Mouse (Mus musculus): Measurements from ENCODE around the gene Pdcd1lg2. TPM values are rescaled to one million over a fixed set of nuclear protein-coding genes. Genes with fewer than 3 reads are reported as not detected.

The Pdcd1lg2 gene
- polyA plus RNA-seq, 1 experiment from 2014 or later = not detected

DNA sequence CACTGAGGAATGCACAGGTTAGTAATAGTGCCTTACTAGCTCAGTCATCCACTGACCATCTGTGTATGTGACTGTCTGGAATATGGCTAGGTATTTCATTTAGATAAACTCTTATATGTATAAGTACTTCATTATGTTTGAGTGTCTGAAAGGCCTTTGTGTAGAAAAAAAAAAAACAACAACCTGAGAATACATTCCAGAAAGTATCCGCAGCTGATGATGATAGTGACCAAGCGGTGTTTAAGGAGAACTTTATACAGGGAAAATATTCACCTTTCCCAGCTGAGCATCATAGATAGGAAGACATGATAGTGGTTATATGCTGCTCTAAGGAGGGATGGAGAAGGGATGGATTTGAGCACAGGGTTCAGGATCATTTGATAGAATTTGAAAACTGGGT is 42.7 kb upstream of the Pdcd1lg2 start:
- Histone ChIP-seq H3K4me1 (ENCODE audit: control insufficient read depth, insufficient read depth, low read length) (no peaks in the 10 kb centered on the region), H3K9me3 (ENCODE audit: control insufficient read depth, low read length) (no peaks in the 10 kb centered on the region), H3K27me3 (ENCODE audit: control insufficient read depth, insufficient read depth, low read length) (no peaks in the 10 kb centered on the region), H3K4me3 (ENCODE audit: low read depth, low read length) (no peak overlapping the region), H3K4me2 (ENCODE audit: low read depth, low read length) (no peak overlapping the region), H3K27ac (ENCODE audit: low read depth, low read length) (no peak overlapping the region), H3K9ac (replicated peaks; ENCODE audit: low read depth, low read length) (no peak overlapping the region), H3K36me3 (ENCODE audit: control insufficient read depth, insufficient read depth, low read length) (no peaks in the 10 kb centered on the region)
- 93% methylated on average over 2 of the region's 2 CpGs for WGBS
- no peak for ATAC-seq (ENCODE audit: low read depth)

DNA sequence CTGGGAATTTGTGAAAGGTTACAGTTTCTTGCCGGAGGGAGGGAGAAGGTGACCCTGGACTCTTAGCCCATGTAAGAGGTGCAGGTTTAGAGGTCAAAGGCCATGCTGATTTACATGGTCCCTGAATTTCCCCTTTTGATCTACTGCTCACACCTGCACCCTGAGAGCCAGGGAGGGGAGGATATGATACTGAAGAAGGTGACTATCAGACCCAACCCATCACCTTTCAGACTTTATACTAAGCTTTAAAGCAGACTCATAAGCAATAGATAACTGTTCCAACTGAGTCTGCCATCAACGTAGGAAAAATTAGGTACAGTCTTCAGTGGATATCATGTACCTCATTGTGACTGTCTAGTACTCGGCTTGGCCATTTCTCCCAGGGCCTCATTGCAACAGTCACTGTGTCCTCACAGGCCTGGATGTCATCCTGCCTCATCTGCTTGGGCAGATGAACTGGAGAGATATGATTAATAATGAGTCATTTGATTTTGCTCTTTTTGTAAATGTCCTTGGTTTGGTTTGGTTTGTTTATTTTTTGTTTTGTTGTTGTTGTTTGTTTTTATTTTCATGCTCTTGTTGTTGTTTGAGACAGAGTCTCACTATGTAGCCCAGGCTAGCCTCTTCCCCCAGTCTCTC is 41.9 kb upstream of the Pdcd1lg2 start:
- Histone ChIP-seq H3K36me3 (ENCODE audit: control insufficient read depth, insufficient read depth, low read length) (no peaks in the 10 kb centered on the region), H3K9me3 (ENCODE audit: control insufficient read depth, low read length) (no peaks in the 10 kb centered on the region), H3K9ac (replicated peaks; ENCODE audit: low read depth, low read length) (no peak overlapping the region), H3K27ac (ENCODE audit: low read depth, low read length) (no peak overlapping the region), H3K4me2 (ENCODE audit: low read depth, low read length) (no peak overlapping the region), H3K4me1 (ENCODE audit: control insufficient read depth, insufficient read depth, low read length) (peaks cover 4% of the 10 kb centered on the region; the same call in 1 of the 2 replicates), H3K27me3 (ENCODE audit: control insufficient read depth, insufficient read depth, low read length) (no peaks in the 10 kb centered on the region), H3K4me3 (ENCODE audit: low read depth, low read length) (no peak overlapping the region)
- WGBS = 87% methylated on average over 3 of the region's 3 CpGs
- ATAC-seq (ENCODE audit: low read depth) = no peak

DNA sequence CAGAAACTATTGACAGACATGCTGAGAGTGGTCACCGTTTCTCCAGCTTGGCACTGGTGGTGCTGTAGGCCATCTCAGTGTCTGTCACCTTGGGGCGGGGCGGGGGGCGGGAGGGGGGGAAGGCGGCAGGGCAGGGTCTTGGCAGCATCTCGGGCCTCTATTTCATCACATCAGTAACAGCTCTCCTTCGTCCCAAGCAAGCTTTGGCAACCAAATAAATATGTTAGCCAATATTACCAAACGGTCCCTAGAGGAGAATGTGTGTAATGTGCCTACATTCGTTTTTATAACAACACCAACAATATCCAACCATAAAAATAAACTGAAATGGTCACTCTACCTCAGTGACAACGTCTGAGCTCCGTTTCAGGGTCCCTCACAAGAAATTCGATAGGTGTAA is 40.6 kb upstream of the Pdcd1lg2 start:
- Histone ChIP-seq H3K4me3 (ENCODE audit: low read depth, low read length) (no peak overlapping the region), H3K9me3 (ENCODE audit: control insufficient read depth, low read length) (no peaks in the 10 kb centered on the region), H3K27me3 (ENCODE audit: control insufficient read depth, insufficient read depth, low read length) (no peaks in the 10 kb centered on the region), H3K9ac (replicated peaks; ENCODE audit: low read depth, low read length) (no peak overlapping the region), H3K27ac (ENCODE audit: low read depth, low read length) (no peak overlapping the region), H3K4me1 (ENCODE audit: control insufficient read depth, insufficient read depth, low read length) (peaks cover 4% of the 10 kb centered on the region; the same call in 1 of the 2 replicates), H3K4me2 (ENCODE audit: low read depth, low read length) (no peak overlapping the region), H3K36me3 (ENCODE audit: control insufficient read depth, insufficient read depth, low read length) (no peaks in the 10 kb centered on the region)
- 71% methylated on average over 12 of the region's 12 CpGs for WGBS
- no peak for ATAC-seq (ENCODE audit: low read depth)

DNA sequence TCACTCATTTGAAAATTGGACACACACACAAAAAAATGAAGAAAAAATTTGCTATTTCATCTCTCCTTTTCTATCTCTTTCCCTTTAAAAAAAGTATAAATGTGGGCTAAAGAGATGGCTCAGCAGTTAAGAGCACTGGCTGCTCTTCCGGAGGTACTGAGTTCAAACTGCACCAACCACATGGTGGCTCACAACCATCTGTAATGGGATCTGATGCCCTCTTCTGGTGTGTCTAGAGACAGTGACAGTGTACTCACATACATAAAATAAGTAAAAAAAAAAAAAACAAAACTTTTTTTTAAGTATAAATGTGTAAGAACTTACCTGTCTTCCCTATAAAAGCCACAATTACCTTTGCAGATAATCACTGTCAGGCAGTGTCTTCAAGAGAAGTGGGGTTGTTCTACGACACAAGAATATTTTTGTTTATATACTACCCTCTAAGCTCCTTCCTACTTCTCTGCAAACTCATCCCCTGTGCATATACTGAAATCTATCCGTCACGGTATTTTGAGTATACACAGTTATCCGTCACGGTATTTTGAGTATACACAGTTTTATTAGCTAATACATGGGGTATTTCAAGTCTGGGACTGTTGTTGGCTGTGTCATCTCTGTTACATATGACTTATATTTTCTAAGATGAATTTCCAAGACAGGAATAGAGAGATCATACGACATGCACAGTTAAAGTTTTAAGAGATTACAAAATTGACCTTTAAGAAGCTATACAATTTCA is 40.0 kb upstream of the Pdcd1lg2 start:
- H3K36me3 ChIP-seq (ENCODE audit: control insufficient read depth, insufficient read depth, low read length) = no peaks in the 10 kb centered on the region
- H3K9me3 ChIP-seq (ENCODE audit: control insufficient read depth, low read length) = no peaks in the 10 kb centered on the region
- H3K4me2 ChIP-seq (ENCODE audit: low read depth, low read length) = no peak overlapping the region
- no peak overlapping the region for H3K27ac ChIP-seq (ENCODE audit: low read depth, low read length)
- WGBS = 92% methylated on average over 7 of the region's 7 CpGs
- no peaks in the 10 kb centered on the region for H3K27me3 ChIP-seq (ENCODE audit: control insufficient read depth, insufficient read depth, low read length)
- peaks cover 4% of the 10 kb centered on the region; the same call in 1 of the 2 replicates for H3K4me1 ChIP-seq (ENCODE audit: control insufficient read depth, insufficient read depth, low read length)
- H3K9ac ChIP-seq (replicated peaks; ENCODE audit: low read depth, low read length) = no peak overlapping the region
- H3K4me3 ChIP-seq (ENCODE audit: low read depth, low read length) = no peak overlapping the region
- ATAC-seq (ENCODE audit: low read depth) = no peak

DNA sequence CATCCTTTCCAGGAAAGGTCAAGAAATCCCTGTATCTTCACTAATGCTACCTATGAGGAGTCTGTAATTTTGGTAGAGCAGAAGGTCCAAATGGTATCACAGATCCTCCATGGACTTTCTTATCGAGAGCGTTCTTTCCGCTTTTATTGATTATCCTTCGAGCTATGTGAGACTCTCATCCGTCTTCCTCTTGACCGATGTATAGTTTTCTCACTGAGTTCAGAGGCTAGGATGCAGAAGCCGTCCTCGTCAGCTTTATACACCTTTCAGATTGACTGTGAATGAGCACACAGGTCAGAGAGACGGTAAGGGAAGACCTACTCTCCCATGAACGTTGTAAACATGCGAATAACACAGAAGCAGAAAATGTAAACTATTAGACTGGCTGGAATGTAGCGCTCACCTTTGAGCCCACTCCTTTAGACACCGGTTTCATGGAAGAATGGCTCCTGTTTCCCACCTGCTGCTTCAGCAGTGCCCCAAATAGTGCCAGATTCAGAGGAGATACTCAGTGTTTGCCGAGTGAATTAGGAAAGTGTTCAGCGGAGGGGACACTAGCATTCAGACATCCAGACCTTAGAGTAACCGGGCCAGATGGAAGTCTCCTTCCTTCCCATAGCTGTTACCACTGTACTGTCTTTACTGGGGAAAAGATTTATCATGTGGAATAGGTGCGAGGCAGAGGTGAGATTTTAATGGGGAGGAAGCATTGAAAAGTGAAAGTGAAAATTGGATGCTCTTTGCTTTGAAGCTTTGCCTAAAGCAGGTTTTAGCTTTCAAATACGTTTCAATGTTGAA is 39.2 kb upstream of the Pdcd1lg2 start:
- no peaks in the 10 kb centered on the region for H3K27me3 ChIP-seq (ENCODE audit: control insufficient read depth, insufficient read depth, low read length)
- H3K27ac ChIP-seq (ENCODE audit: low read depth, low read length) = no peak overlapping the region
- no peak overlapping the region for H3K9ac ChIP-seq (replicated peaks; ENCODE audit: low read depth, low read length)
- no peaks in the 10 kb centered on the region for H3K36me3 ChIP-seq (ENCODE audit: control insufficient read depth, insufficient read depth, low read length)
- H3K4me2 ChIP-seq (ENCODE audit: low read depth, low read length) = no peak overlapping the region
- no peak for ATAC-seq (ENCODE audit: low read depth)
- 82% methylated on average over 18 of the region's 18 CpGs for WGBS
- no peaks in the 10 kb centered on the region for H3K9me3 ChIP-seq (ENCODE audit: control insufficient read depth, low read length)
- H3K4me1 ChIP-seq (ENCODE audit: control insufficient read depth, insufficient read depth, low read length) = peaks cover 4% of the 10 kb centered on the region; the same call in 1 of the 2 replicates
- no peak overlapping the region for H3K4me3 ChIP-seq (ENCODE audit: low read depth, low read length)

DNA sequence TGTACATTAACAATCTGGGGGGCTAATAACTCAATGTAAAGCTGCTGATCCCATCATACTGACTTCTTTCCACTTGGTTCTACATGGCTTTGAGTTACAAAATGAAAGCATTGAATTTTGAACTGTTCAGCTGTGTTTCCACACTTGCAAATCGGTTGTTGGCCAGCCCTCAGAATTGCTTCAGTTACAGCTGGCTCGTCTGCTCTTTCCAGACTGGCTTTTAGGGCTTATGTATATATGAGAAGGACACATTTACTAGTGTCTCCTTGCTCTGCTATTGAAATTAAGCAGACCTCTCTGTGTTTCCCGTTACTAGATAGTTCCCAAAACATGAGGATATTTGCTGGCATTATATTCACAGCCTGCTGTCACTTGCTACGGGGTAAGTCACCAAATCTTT is 38.6 kb upstream of the Pdcd1lg2 start:
- H3K9ac ChIP-seq (replicated peaks; ENCODE audit: low read depth, low read length) = no peak overlapping the region
- H3K4me3 ChIP-seq (ENCODE audit: low read depth, low read length) = no peak overlapping the region
- H3K4me2 ChIP-seq (ENCODE audit: low read depth, low read length) = no peak overlapping the region
- H3K27ac ChIP-seq (ENCODE audit: low read depth, low read length) = no peak overlapping the region
- no peaks in the 10 kb centered on the region for H3K9me3 ChIP-seq (ENCODE audit: control insufficient read depth, low read length)
- 85% methylated on average over 4 of the region's 4 CpGs for WGBS
- H3K27me3 ChIP-seq (ENCODE audit: control insufficient read depth, insufficient read depth, low read length) = no peaks in the 10 kb centered on the region
- no peaks in the 10 kb centered on the region for H3K36me3 ChIP-seq (ENCODE audit: control insufficient read depth, insufficient read depth, low read length)
- H3K4me1 ChIP-seq (ENCODE audit: control insufficient read depth, insufficient read depth, low read length) = peaks cover 4% of the 10 kb centered on the region; the same call in 1 of the 2 replicates
- ATAC-seq (ENCODE audit: low read depth) = no peak

DNA sequence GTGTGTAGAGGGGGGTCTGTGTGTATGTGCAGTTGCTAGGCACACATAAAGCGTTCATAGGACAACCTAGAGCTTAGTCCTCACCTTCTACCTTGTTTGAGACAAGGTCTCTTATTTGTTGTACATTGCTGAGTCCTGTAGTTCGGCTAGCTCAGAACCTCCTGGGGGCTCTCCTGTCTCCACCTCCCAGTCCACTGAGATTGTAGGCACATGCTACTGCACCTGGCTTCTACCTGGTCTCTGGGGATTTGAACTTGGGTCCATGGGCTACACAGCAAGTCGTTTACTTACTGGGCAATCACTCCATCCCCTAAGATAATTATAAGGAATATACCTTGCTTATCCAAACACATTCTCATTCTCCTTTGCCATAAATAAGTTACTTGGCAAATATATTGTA is 38.1 kb upstream of the Pdcd1lg2 start:
- Histone ChIP-seq H3K27me3 (ENCODE audit: control insufficient read depth, insufficient read depth, low read length) (no peaks in the 10 kb centered on the region), H3K4me2 (ENCODE audit: low read depth, low read length) (no peak overlapping the region), H3K36me3 (ENCODE audit: control insufficient read depth, insufficient read depth, low read length) (no peaks in the 10 kb centered on the region), H3K27ac (ENCODE audit: low read depth, low read length) (no peak overlapping the region), H3K4me1 (ENCODE audit: control insufficient read depth, insufficient read depth, low read length) (peaks cover 4% of the 10 kb centered on the region; the same call in 1 of the 2 replicates), H3K4me3 (ENCODE audit: low read depth, low read length) (no peak overlapping the region), H3K9ac (replicated peaks; ENCODE audit: low read depth, low read length) (no peak overlapping the region), H3K9me3 (ENCODE audit: control insufficient read depth, low read length) (no peaks in the 10 kb centered on the region)
- WGBS = 98% methylated on average over 3 of the region's 3 CpGs
- ATAC-seq (ENCODE audit: low read depth) = no peak

DNA sequence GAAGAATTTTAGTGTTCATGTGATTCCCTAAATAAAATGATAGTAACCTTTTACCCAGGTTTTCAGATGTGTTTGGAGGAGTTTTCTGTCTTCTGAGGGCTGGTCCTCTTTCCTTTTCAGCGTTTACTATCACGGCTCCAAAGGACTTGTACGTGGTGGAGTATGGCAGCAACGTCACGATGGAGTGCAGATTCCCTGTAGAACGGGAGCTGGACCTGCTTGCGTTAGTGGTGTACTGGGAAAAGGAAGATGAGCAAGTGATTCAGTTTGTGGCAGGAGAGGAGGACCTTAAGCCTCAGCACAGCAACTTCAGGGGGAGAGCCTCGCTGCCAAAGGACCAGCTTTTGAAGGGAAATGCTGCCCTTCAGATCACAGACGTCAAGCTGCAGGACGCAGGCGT is 37.3 kb upstream of the Pdcd1lg2 start:
- Histone ChIP-seq H3K4me3 (ENCODE audit: low read depth, low read length) (peak overlapping the region; percentile 20; the same call in 1 of the 2 replicates), H3K4me1 (ENCODE audit: control insufficient read depth, insufficient read depth, low read length) (peaks cover 4% of the 10 kb centered on the region; the same call in 1 of the 2 replicates), H3K27ac (ENCODE audit: low read depth, low read length) (no peak overlapping the region), H3K9ac (replicated peaks; ENCODE audit: low read depth, low read length) (0 out of 2 replicates have a peak overlapping the region, but pooled peaks have one; percentile 26), H3K27me3 (ENCODE audit: control insufficient read depth, insufficient read depth, low read length) (no peaks in the 10 kb centered on the region), H3K9me3 (ENCODE audit: control insufficient read depth, low read length) (no peaks in the 10 kb centered on the region), H3K36me3 (ENCODE audit: control insufficient read depth, insufficient read depth, low read length) (no peaks in the 10 kb centered on the region), H3K4me2 (ENCODE audit: low read depth, low read length) (peak overlapping the region; percentile 40)
- WGBS = 33% methylated on average over 11 of the region's 11 CpGs
- ATAC-seq (ENCODE audit: low read depth) = no peak
